Mouse (Mus musculus) left cerebral cortex, postnatal 36 days (tissue): Measurements from ENCODE around the gene Cdkl1. TPM values are rescaled to one million over a fixed set of nuclear protein-coding genes. Genes with fewer than 3 reads are reported as not detected.

Experiments used
- DNase-seq, 2 experiments: peaks; one replicate each; pipeline ENCODE4 v3.0.0; 2021 to 2022; ENCODE audit warnings: low spot score in 2 of 2, mixed read lengths in 1 of 2
- intact Hi-C: fragments of 180-260 bp; cut with DNase I; formaldehyde crosslinking; loops from one replicate; pipeline ENCODE4 v1.15.1; 2025
- total RNA-seq, 2 experiments: library from RNA; stranded (reverse); gene quantifications; 2 replicates each; pipeline ENCODE4 v1.2.3; 2021

The Cdkl1 gene
- total RNA-seq, 2 experiments from 2014 or later = 26.8 to 37.5 TPM

DNA sequence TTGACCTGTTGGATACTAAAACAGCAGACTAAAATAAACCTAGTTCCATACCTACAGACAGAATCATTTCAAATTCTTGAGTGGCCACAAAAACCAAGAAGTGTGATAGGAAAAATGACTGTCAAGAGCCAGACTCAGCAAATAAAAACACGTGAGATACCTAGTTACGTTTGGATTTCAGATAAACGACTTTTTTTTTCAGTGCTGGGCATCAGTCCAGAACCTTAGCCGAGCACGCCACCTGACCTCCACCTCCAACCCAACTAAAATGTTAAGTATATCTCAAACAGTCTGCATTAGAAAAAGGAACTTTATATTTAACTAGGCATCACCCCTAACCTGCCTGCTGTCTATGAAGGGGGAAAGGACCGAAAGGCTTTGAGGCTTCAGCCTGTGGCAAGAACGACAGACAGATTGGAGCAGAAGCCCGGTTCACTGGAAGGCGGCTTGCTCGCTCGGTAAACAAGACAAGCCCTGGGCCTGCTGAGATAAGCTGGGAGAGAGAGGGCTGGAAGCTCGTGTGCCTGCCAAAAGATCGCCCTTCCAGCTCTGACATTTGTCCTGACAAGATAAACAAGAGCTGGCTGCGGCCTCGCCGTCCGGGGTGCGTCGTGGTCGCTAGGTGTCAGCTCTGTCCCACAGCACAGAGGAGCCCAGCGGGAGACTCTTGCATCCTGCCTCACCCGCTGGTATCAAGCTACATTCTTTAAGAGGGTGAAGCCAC, 33.5 kb downstream of the Cdkl1 start:
- intact Hi-C loops = loop anchor here (5.0 kb wide), 1 partner anchor 135 kb away; the partner anchor contains the start of genes Atl1 and Map4k5
- DNase-seq = peak; percentile 47 to 61

- intact Hi-C loops = loop anchor here (5.0 kb wide), 1 partner anchor 136 kb away; the partner anchor contains the start of genes Atl1 and Map4k5
- DNase-seq = no peak
Measured at GRCm38 (mm10) chr12:69756015-69756414, 35.1 kb downstream of the Cdkl1 start.

DNA sequence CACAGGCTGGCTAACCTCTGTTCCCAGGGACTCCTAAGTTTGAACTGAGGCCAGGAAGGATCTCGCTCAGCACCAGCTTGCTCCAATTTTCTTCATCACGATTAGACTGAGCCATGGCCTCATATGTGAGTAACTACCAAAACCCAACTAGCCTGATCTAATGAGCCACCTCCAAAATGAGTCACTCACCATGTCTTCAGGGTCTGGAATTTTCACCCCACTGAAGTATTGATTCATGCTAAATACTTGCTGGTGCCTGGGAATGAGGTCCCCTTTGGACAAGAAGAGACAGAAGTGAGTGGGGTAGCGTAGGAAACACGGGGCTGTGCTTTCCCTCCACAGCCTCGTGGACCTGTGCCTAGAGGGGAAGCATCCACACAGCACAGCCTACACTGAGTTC, 37.1 kb downstream of the Cdkl1 start:
- intact Hi-C loops = no loop called here
- no peak for DNase-seq

DNA sequence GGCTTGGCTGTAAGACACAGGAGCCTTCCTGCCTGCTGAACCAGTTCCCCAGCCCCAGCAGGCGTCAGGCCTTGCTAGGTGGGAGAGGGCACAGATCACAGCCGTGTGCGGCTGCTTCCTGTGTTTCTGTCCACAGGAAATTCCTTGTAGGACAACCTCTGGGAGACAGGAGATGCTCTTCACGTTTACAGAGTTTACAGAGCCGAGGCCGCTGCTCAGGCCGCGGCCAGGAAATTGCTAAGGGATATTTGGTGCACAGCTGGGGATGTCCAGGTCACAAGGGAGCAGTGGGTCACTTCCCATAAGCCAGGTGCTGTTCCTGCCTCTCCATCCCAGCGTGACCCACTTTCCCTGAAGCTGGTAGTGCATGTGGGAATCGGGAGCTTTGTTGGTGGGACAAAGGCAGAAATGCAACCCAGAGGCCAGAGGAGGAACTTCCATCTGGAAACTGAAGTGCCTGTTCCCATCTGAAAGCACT, 39.2 kb downstream of the Cdkl1 start:
- DNase-seq = no peak
- intact Hi-C loops = no loop called here

DNA sequence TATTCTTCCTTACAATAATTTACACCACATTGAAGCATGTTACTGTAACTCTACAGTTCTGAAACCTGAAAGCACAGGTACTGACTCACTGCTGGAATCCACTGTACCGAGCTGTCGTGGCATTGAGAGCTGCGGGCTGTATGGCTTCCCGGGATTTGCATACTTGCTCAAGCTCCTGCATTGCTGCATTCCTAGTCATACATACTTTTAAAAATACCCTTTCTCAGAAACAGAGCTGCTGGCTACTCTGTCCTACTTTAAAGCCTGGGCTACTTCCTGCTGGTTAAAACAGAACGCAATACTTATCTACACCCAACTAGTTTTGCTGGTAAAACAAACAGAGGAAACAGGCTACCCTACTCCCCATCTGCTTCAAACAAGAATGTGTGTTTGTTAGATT, 46.9 kb downstream of the Cdkl1 start:
- no peak for DNase-seq
- intact Hi-C loops = no loop called here

DNA sequence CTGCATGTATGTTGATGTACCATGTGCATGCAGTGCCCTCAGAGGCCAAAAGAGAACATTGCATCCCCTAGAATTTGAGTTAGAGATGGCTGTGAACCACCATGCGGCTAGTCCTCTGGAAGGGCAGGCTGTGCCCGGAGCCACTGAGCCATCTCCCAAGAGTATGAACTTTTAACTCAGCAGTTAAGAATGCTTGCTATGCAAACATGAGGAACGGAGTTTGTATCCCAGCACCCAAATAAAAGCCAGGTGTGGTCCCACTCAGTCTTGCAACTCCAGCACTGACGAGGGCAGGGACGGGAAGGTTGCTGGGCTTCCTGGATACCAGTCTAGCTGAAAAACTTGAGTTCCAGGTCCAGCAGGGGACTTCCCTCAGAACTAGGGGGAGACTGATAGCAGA, 49.1 kb downstream of the Cdkl1 start:
- DNase-seq = no peak
- intact Hi-C loops = no loop called here

DNA sequence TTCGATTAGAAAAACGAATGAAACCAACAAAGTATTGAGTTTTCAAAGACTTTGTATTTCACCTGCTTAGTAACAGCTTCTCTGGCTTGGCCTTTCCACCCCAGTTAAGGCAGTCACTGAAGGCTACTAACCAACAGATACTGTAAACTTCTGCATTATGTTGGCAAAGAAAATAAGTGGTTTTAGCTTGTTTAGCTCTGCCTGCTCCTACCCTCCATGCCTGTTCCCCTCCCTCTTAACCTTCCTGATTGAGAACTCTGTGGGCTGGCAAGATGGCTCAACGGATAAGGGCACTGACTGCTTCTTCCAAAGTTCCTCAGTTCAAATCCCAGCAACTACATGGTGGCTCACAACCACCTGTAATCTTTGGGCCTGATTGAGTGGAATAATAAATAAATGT, 57.1 kb downstream of the Cdkl1 start:
- no peak for DNase-seq
- intact Hi-C loops = loop anchor here (2.0 to 10.0 kb wide), 2 partner anchors 159 to 311 kb away; partner anchors contain the start of genes Atl1 and Map4k5

- intact Hi-C loops = loop anchor here (2.0 to 10.0 kb wide), 2 partner anchors 159 to 311 kb away; partner anchors contain the start of genes Atl1 and Map4k5
- DNase-seq = no peak
Measured at GRCm38 (mm10) chr12:69733518-69733917, 57.5 kb downstream of the Cdkl1 start.

GRCm38 (mm10) chr12:69732221-69732620, 58.8 kb downstream of the Cdkl1 start:
- intact Hi-C loops = loop anchor here (2.0 to 10.0 kb wide), 2 partner anchors 161 to 313 kb away; partner anchors contain the start of genes Atl1 and Map4k5
- DNase-seq = no peak

DNA sequence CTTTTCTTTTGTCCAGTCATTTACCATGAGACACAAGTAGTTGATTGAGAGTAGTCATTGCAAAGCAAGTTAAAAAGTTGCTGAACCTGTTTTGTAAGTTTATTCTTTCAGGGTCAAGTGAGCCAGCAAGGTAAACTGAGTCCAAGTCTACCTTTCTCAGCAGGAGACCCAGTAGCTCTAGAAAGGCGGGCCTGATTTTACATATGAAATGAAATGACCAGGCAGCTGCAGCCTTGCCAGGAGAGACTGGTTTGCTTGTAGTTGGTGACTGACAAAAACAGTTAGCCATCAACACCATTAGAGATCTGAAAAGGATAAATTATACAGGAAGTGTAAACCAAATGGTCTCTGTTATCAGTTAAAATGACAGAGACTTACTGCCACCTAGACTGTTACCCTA, 60.8 kb downstream of the Cdkl1 start:
- intact Hi-C loops = loop anchor here (10.0 kb wide), 1 partner anchor 314 kb away; no protein-coding TSS in a partner anchor
- no peak for DNase-seq

- DNase-seq = no peak
- intact Hi-C loops = no loop called here
Measured at GRCm38 (mm10) chr12:69729246-69729645, 61.8 kb downstream of the Cdkl1 start.

DNA sequence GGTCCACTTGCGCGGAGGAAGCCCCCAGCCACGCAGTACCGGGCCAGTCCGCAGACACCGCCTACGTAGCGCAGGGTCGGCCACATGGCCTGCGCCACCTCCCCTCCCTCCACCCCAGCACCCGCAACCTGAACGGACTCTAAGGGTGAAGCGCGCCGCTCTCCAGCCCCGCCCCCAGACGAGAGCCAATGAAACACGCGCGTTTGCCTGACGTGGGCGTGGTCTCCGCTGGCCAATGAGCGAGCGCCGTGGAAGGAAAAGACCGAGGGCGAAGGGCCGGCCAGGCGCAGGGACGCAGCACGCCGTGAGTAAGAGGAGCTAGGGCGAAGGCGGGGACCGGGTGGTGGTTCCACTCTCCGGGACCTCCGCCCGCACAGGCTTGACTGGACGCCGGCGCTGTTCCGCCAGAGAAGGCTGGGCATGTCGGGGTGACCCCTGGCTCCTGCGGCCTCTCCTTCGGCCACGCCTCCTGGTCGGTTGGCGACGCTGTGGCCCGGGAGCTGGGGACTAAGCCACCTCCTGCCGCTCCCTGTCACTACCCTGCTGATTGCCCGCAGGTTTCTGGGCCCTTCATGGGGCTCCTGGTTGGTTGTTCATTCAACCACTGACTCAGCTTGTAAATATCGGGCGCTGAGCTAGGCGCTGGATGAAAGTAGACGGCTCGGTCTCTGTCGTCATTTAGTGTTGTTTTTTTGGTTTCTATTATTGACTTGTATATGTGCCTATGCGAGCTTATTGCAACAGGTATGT, 66.2 kb downstream of the Cdkl1 start, which contains the start of the genes L2hgdh and Atp5s:
Gene L2hgdh (minus strand): TSS at position 163 of the 750 bp plus-strand sequence.
Gene Atp5s (plus strand): TSS at position 240 of the 750 bp plus-strand sequence.
- intact Hi-C loops = no loop called here
- peak; percentile 94 to 95 for DNase-seq

DNA sequence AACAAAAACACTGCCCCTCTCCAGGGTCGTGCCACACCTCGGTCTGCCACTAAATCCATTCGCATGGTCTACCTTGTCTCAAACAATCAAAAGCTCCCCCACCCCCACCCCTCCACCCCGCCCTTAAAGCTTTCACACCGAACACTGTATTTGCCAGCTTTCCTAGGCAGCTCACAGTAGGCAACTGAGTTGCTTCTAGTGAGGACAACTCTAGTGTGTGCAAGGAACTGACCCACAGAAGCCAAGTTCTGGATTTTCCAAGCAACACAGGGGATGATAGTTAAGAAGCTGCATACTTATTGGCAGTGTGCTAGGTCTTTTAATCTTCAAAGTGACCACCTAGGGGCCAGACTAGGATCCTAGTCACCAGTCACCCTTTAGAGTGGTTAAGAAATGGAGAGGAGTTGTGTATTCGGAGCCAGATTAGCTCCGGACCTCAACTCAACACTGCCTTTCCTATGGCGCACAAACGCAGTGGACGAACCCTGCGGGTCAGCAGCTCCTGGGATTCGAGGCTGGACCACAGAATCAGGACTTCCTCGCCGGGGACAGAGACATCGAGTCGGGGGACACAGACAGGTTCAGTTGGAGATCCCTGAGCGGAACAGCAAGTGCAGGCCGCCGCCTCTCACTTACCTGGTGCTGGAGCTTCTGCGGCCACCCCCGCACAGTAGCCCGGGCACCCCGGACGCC, 66.9 kb downstream of the Cdkl1 start:
- intact Hi-C loops = no loop called here
- no peak for DNase-seq

GRCm38 (mm10) chr12:69723376-69723775, 67.7 kb downstream of the Cdkl1 start:
- DNase-seq = no peak
- intact Hi-C loops = no loop called here

DNA sequence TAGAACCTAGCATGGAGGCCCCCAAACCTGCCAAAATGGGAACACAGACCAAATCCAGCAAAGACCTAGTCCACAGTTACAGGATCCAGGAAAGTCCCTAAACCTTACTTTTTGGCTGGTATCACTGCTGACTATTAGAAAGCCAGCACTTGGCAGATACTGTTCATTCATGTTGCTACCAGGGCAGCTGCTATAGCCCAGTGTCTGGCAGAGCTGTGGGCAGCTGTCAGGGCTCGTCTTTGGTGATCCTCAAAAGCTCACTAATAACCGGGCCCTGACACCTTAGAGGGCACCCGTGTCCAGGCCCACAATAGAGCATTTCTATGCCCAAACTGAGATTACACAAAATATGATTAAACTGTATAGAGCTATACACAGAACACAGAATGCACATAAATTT, 68.2 kb downstream of the Cdkl1 start:
- intact Hi-C loops = no loop called here
- DNase-seq = no peak

DNA sequence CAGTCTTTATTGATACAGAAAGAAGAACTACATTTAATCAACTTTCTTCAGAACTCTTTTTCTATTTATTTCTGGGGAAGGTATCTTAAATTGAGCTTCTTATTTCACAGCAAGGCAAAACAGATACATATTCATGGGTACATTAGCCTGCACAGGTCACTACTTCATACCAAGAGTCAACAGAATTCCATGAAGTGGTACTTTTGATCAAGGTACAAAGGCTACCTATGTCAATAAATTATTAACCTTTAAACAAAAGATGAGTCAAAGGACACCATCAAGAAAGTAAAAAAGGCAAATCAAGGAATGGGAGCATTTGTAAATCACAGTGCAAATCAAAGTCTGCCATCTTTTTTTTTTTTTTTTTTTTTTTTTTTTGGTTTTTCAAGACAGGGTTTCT, 77.4 kb downstream of the Cdkl1 start:
- DNase-seq = no peak
- intact Hi-C loops = no loop called here

GRCm38 (mm10) chr12:69704799-69705458, 86.1 kb downstream of the Cdkl1 start:
- no peak for DNase-seq
- intact Hi-C loops = no loop called here

DNA sequence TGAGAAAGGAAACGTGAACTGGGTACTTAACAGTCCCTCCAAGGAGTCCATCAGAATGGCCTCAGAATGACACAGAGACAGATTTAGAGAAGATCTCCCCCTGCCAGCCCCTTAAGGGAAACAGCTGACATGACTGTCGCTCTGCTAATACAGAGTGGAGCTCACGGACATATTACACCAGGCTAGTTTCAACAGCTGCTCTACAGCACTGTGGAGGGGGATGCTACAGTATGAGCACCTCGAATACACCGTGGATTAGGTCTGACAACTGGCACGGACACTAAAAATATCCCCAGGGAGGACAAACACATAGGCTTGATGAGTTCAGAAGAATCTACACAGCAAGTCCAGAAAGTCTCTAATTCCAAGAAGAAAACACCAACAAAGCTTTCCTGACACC, 92.7 kb downstream of the Cdkl1 start:
- no peak for DNase-seq
- intact Hi-C loops = no loop called here
